Mouse (Mus musculus) midbrain, postnatal 0 days (tissue): Measurements from ENCODE around the gene Fam57a. TPM values are rescaled to one million over a fixed set of nuclear protein-coding genes. Genes with fewer than 3 reads are reported as not detected.

Source experiments
- ATAC-seq: fragments of 200-750 bp; cut with Nextera tagmentation; 2 replicates; pipeline ENCODE4 v1.8.0; 2017; ENCODE audit warnings: moderate number of reproducible peaks, mild to moderate bottlenecking, moderate TSS enrichment, moderate library complexity; ENCODE audit not compliant: low FRiP score
- DNase-seq: peaks from one replicate; pipeline ENCODE4 v3.0.0-alpha.2; 2015; ENCODE audit warnings: low spot score
- H3K27ac ChIP-seq: fragments of 300-500 bp; sonication (generic); 2 replicates; pipeline ENCODE4 v1.5.1; 2014; ENCODE audit warnings: low read depth, mild to moderate bottlenecking, low read length, mixed read lengths
- H3K27me3 ChIP-seq: fragments of 300-500 bp; sonication (generic); 2 replicates; pipeline ENCODE4 v1.6.1; 2014; ENCODE audit warnings: low read length, control low read depth, mixed read lengths; ENCODE audit not compliant: insufficient read depth
- H3K36me3 ChIP-seq: fragments of 300-500 bp; sonication (generic); 2 replicates; pipeline ENCODE4 v1.6.1; 2014; ENCODE audit warnings: low read length, control low read depth, mixed read lengths; ENCODE audit not compliant: insufficient read depth
- H3K4me1 ChIP-seq: fragments of 300-500 bp; sonication (generic); 2 replicates; pipeline ENCODE4 v1.6.1; 2014; ENCODE audit warnings: mild to moderate bottlenecking, control low read depth, antibody characterized with exemption, low read length, mixed read lengths; ENCODE audit not compliant: insufficient read depth
- H3K4me2 ChIP-seq: fragments of 300-500 bp; sonication (generic); 2 replicates; pipeline ENCODE4 v1.6.1; 2014; ENCODE audit warnings: low read depth, mild to moderate bottlenecking, low read length, mixed read lengths; ENCODE audit not compliant: poor library complexity, severe bottlenecking
- H3K4me3 ChIP-seq: fragments of 300-500 bp; sonication (generic); 2 replicates; pipeline ENCODE4 v1.5.1; 2014; ENCODE audit warnings: low read depth, mild to moderate bottlenecking, low read length, moderate library complexity
- H3K9ac ChIP-seq: fragments of 300-500 bp; sonication (generic); replicated peaks from 2 replicates; pipeline ENCODE4 v1.6.1; 2014; ENCODE audit warnings: mild to moderate bottlenecking, low read length, moderate library complexity, mixed read lengths; ENCODE audit not compliant: poor library complexity, severe bottlenecking
- H3K9me3 ChIP-seq: fragments of 300-500 bp; sonication (generic); 2 replicates; pipeline ENCODE4 v1.6.1; 2016; ENCODE audit warnings: low read length, control low read depth
- CTCF ChIP-seq: IDR thresholded peaks from 2 replicates; pipeline ENCODE4 v1.5.1; 2016; ENCODE audit warnings: antibody characterized with exemption, mild to moderate bottlenecking
- WGBS: fragments of 180-500 bp; shearing (Covaris S2); extraction: QIAGEN DNeasy Blood & Tissue Kit; methylation state at CpG from one replicate; pipeline ENCODE4 v1.1.7; 2014; 5-methylcytosine and 5-hydroxymethylcytosine counted together
- polyA plus RNA-seq: library from polyadenylated mRNA; unstranded; fragments of >200 nt; fragmentation: Nextera tagmentation; extraction: Ambion mirVana; gene quantifications from 2 replicates; pipeline ENCODE4 v1.2.1, GENCODE M21; 2015
- total RNA-seq: library from RNA; depleted of rRNA; stranded (reverse); fragments of >200 nt; gene quantifications from 2 replicates; pipeline ENCODE4 v1.2.3, GENCODE M21; 2014; rRNA removed

Fam57a gene
- total RNA-seq (24.6 and 29.4 TPM in 2 replicates), polyA plus RNA-seq (17.6 and 19.6 TPM in 2 replicates)

DNA sequence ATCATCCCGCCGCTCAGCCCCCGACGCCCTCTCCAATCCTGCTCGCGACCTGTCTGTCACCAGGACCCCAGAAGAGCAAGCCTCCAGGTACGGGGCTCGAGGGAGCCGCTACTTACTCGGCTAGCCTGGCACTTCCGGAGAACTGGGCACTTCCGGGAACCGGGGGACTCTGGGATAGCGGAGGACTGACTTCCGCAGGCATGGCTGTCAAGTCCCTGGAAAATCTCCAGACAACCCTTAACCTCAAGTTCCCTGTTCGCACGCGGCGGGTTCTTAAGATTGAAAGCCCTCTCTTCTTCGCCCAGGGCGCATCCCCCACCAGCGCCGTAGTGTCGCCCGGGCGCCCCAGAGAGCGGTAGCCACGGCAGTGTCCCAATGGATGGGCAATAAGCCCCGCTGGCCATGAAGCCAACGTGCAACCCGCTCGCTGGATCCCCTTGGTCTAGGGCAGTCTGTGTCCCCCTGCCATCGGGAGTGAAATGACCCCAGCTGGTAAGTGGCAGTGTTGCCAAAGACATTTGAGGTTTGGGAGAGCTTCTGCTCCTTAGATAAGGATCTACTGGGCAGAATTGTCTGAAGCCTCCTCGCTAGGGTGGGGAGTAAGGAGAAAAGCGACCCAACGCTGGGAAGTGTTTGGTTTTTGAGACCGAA is at the start of gene Fam57a, which contains the start of gene Vps53:
TSS of gene Fam57a (plus strand) at position 177 of the 651 bp plus-strand sequence.
TSS of gene Vps53 (minus strand) at position 153 of the 651 bp plus-strand sequence.
- Histone ChIP-seq H3K4me1 (peaks cover 5% of the 10 kb centered on the region), H3K27me3 (no peaks in the 10 kb centered on the region), H3K4me3 (peak within 1 kb of the TSS; percentile 71), H3K27ac (peak within 1 kb of the TSS; percentile 87), H3K4me2 (peak within 1 kb of the TSS; percentile 74), H3K9ac (peak within 1 kb of the TSS; percentile 81), H3K36me3 (peaks cover 4% of the 10 kb centered on the region), H3K9me3 (no peaks in the 10 kb centered on the region)
- TF ChIP-seq CTCF = no peak
- ATAC-seq = peak; percentile 89
- under 1% methylated on average over 37 of the region's 37 CpGs for WGBS
- peak; percentile 89 for DNase-seq

DNA sequence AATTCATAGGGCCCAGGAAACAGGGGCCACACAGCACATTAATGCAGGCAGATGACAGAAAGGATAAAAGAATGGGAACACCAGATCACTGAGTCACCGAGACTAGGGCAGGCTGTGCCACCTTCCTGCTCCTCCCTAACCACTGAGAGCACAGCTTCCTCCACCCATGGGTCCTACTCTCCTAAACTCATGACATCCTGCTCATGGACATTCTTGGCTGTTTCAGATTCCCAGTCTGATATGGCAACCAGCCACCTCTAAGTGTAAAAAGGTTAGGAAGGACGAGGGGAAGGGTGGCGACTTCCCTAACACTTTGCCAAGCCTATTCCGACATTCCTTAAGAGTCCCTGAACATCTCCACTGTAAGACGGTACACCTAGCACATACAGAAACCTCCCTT is 48.6 kb upstream of the Fam57a start:
- Histone ChIP-seq H3K27me3 (no peaks in the 10 kb centered on the region), H3K9ac (no peak overlapping the region), H3K4me3 (no peak overlapping the region), H3K4me1 (no peaks in the 10 kb centered on the region), H3K9me3 (no peaks in the 10 kb centered on the region), H3K36me3 (peaks cover 27% of the 10 kb centered on the region), H3K4me2 (no peak overlapping the region), H3K27ac (no peak overlapping the region)
- 86% methylated on average over 5 of the region's 5 CpGs for WGBS
- DNase-seq (no peak), ATAC-seq (no peak)
- TF ChIP-seq CTCF = no peak

DNA sequence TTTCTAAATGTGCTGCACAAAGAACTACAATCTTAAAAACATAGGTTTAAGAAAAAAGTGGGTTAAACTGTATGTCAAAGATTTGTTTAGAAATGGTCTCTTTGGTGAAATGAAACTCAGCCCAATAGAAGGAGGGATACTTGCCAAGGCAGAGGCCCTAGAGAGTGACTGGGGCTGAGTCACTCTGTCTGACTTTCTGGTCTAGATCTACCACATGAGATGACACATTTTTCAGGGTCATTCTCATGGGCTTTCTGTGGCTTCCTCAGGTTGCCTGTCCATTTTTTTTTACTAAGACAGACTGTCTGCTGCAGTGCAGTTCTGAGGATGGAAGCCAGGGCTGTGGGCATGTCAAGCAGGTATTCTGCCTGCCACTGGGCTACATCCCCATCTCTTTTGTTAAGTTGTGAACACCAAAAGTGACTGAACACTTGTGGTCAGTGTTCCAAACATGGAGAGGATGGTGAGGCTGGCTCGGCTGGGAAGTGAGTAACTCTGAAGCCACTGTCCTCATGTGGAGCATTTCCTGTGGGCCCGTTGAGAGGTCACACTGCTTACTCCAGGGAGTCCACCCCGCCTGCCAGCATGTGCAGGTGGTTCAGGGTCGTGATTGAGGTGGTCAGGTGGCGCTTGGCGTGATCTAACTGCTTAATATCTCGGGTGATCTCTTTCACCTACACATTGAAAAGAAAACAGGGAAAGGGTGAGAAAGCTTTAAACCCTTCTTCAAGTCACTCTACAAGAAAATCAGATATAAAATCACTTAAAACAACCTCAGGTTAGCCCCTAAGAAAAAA is 43.6 kb upstream of the Fam57a start:
- DNase-seq = no peak
- Histone ChIP-seq H3K4me3 (no peak overlapping the region), H3K9me3 (no peaks in the 10 kb centered on the region), H3K27me3 (no peaks in the 10 kb centered on the region), H3K9ac (no peak overlapping the region), H3K36me3 (peaks cover 40% of the 10 kb centered on the region), H3K27ac (no peak overlapping the region), H3K4me1 (no peaks in the 10 kb centered on the region), H3K4me2 (no peak overlapping the region)
- 89% methylated on average over 7 of the region's 7 CpGs for WGBS
- TF ChIP-seq CTCF = no peak
- no peak for ATAC-seq

DNA sequence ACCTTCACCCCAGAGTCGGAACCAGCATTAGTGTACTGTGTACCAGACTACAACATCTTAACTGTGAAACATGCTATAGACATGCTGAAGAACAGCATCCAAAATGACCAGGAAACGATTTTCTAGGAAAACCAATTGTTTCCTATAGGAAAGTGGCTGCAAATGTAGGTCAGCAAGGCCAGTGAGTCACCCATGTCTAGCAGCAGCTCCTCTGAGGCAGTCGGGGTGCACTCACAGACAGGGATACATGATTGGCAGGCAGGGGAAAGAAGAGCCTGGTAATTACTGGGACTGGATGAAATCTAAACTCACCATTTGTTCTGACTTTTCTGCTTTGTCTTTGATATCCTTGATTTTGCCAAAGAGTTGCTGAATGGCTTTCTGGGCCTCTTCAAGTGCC is 41.5 kb upstream of the Fam57a start:
- TF ChIP-seq CTCF = no peak
- 83% methylated on average over 3 of the region's 3 CpGs for WGBS
- Histone ChIP-seq H3K27ac (no peak overlapping the region), H3K4me1 (no peaks in the 10 kb centered on the region), H3K4me2 (no peak overlapping the region), H3K27me3 (no peaks in the 10 kb centered on the region), H3K9me3 (no peaks in the 10 kb centered on the region), H3K4me3 (no peak overlapping the region), H3K9ac (no peak overlapping the region), H3K36me3 (peaks cover 40% of the 10 kb centered on the region)
- ATAC-seq (no peak), DNase-seq (no peak)

DNA sequence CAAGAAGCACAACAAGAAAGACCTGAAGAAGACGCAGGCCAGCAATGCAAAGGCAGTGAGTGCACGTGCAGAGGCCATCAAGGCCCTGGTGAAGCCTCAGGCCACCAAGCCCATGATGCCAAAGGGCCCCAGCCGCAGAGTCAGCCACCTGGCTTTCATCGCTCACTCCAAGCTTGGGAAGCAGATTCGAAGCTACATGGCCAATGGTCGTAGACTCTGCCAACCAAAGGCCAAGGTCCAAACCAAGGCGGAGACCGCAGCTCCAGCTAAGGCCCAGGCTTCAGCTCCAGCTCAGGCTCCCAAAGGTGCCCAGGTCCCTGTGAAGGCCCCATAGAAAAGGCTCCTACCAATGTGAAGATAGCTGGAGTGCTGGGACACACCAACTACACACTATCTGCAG is 35.1 kb upstream of the Fam57a start:
- Histone ChIP-seq H3K9ac (no peak overlapping the region), H3K27ac (no peak overlapping the region), H3K9me3 (no peaks in the 10 kb centered on the region), H3K27me3 (no peaks in the 10 kb centered on the region), H3K4me2 (no peak overlapping the region), H3K36me3 (no peaks in the 10 kb centered on the region), H3K4me1 (peaks cover 6% of the 10 kb centered on the region), H3K4me3 (no peak overlapping the region)
- TF ChIP-seq CTCF = no peak
- WGBS = 95% methylated on average over 8 of the region's 8 CpGs
- DNase-seq = no peak
- no peak for ATAC-seq

DNA sequence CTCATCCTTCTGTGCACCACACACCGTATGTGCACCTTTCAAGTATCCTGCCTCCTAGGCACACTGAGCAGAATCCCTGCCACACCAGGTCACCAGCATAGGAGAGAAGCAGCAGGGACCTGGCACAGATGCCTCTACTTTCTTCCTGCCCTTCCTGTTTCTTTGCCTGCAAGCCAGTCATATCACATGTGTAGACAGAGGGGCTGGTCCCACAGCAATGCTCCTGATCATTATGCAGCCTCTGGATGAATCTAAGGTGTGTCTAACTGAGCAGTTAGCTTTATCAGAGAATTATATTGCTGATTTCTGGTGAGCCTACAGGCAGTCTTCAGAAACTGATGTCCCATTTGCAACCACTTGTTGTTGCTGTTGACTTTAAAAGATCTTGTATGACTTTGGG is 34.3 kb upstream of the Fam57a start:
- no peaks in the 10 kb centered on the region for H3K27me3 ChIP-seq
- ATAC-seq (no peak), DNase-seq (no peak)
- WGBS = 93% methylated on average over 1 of the region's 1 CpGs
- no peak overlapping the region for H3K4me3 ChIP-seq
- no peak overlapping the region for H3K27ac ChIP-seq
- H3K36me3 ChIP-seq = no peaks in the 10 kb centered on the region
- no peaks in the 10 kb centered on the region for H3K9me3 ChIP-seq
- no peak for TF ChIP-seq CTCF
- peaks cover 6% of the 10 kb centered on the region for H3K4me1 ChIP-seq
- H3K4me2 ChIP-seq = no peak overlapping the region
- H3K9ac ChIP-seq = no peak overlapping the region
